ENCODE assay signal across 21 mouse cellular contexts in the genomic region with DNA sequence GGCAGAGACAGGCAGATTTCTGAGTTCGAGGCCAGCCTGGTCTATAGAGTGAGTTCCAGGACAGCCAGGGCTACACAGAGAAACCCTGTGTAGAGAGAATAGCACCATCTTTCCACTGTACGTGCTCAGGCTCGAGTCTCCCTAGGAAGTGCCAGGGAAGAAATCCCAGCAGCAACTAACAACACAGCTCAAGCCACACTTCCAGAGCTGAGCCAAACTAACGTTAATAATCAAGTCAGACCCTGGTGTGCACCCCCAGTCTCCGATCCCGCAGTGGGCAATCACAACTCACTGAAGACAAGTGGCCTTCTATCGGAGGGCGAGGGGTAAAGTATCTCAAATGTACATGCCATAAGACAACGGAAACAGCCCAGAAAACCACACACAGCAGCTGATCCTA. TPM values are rescaled to one million over a fixed set of nuclear protein-coding genes. Genes with fewer than 3 reads are reported as not detected.
DNase-seq lines count a peak whose midpoint lies in the region; ATAC-seq and TF ChIP-seq lines count a peak whose summit lies in the region.
"Had no signal": no experiment of that assay in that cellular context is flagged by ENCODE, and none has a peak within 500 bp of the region (broad histone marks: within the 10 kb centered on the region; RNA-seq: fewer than 3 reads in every experiment).

No protein-coding gene starts in this region.

- no peak for DNase-seq in embryonic facial prominence, embryonic 10.5 days (ENCODE audit: low spot score)
- no peak for DNase-seq in gastrocnemius, adult 2 months
- DNase-seq in gastrocnemius, adult 18-20 months (ENCODE audit: low spot score): no peak
- peak; percentile 23 for DNase-seq in limb, embryonic 10.5 days (ENCODE audit: low spot score)
- no peak for DNase-seq in liver, embryonic 11.5 days (ENCODE audit: low spot score)
- DNase-seq: adrenal gland, adult 2 months; adrenal gland, postnatal 10 days; cerebellum, adult 11 months; cerebellum, adult 18-20 months; cerebellum, adult 8-10 months; cerebellum, adult 9-11 months; cerebellum, postnatal 14 days; cerebellum, postnatal 36 days; embryo, embryonic 11 days had no signal

- no peaks in the 10 kb centered on the region for H3K9me3 ChIP-seq in embryonic facial prominence, embryonic 13.5 days
- no peaks in the 10 kb centered on the region for H3K9me3 ChIP-seq in embryonic facial prominence, embryonic 10.5 days
- no peaks in the 10 kb centered on the region for H3K9me3 ChIP-seq in limb, embryonic 10.5 days (replicated peaks)
- H3K9me3 ChIP-seq in liver, embryonic 11.5 days (ENCODE audit: control insufficient read depth, low read length): no peaks in the 10 kb centered on the region
- H3K9me3 ChIP-seq: embryonic facial prominence, embryonic 12.5 days; embryonic facial prominence, embryonic 15.5 days; forebrain, embryonic 12.5 days had no signal

- peaks cover 5% of the 10 kb centered on the region for H3K36me3 ChIP-seq in embryonic facial prominence, embryonic 13.5 days
- peaks cover 4% of the 10 kb centered on the region for H3K36me3 ChIP-seq in embryonic facial prominence, embryonic 10.5 days (replicated peaks)
- H3K36me3 ChIP-seq in limb, embryonic 10.5 days: peaks cover under 1% of the 10 kb centered on the region; the same call in 1 of the 2 replicates
- peaks cover 4% of the 10 kb centered on the region; the same call in 1 of the 2 replicates for H3K36me3 ChIP-seq in liver, embryonic 11.5 days (ENCODE audit: control insufficient read depth, insufficient read depth, low read length)
- H3K36me3 ChIP-seq: forebrain, embryonic 12.5 days had no signal

- no peak overlapping the region for H3K27ac ChIP-seq in embryonic facial prominence, embryonic 13.5 days
- no peak overlapping the region for H3K27ac ChIP-seq in embryonic facial prominence, embryonic 10.5 days (replicated peaks)
- peak overlapping the region; percentile 28; the same call in 1 of the 2 replicates for H3K27ac ChIP-seq in gastrocnemius, adult 2 months
- H3K27ac ChIP-seq in limb, embryonic 10.5 days: no peak overlapping the region
- H3K27ac ChIP-seq in liver, embryonic 11.5 days (ENCODE audit: low read depth, low read length): no peak overlapping the region
- H3K27ac ChIP-seq: embryonic facial prominence, embryonic 12.5 days; embryonic facial prominence, embryonic 15.5 days; forebrain, embryonic 12.5 days had no signal

- no peak overlapping the region for H3K4me3 ChIP-seq in embryonic facial prominence, embryonic 13.5 days
- H3K4me3 ChIP-seq in embryonic facial prominence, embryonic 10.5 days: no peak overlapping the region
- H3K4me3 ChIP-seq in gastrocnemius, adult 2 months: no peak overlapping the region
- H3K4me3 ChIP-seq in limb, embryonic 10.5 days: no peak overlapping the region
- H3K4me3 ChIP-seq in liver, embryonic 11.5 days (ENCODE audit: low read depth, low read length): no peak overlapping the region
- H3K4me3 ChIP-seq: embryonic facial prominence, embryonic 12.5 days; embryonic facial prominence, embryonic 15.5 days; erythroblast, embryonic 14.5 days; forebrain, embryonic 12.5 days had no signal

- TF ChIP-seq CTCF in gastrocnemius, adult 2 months (IDR thresholded peaks at IDR 0.05): no peak

- intact Hi-C loops in gastrocnemius, adult 2 months (cut with DNase I): loop anchor here (10.0 kb wide), 1 partner anchor 155 kb away; no protein-coding TSS in a partner anchor

- WGBS in embryonic facial prominence, embryonic 13.5 days: 83% methylated on average over 9 of the region's 9 CpGs
- 93% methylated on average over 9 of the region's 9 CpGs for WGBS in embryonic facial prominence, embryonic 10.5 days
- 95% methylated on average over 9 of the region's 9 CpGs for WGBS in limb, embryonic 10.5 days
- 86% methylated on average over 9 of the region's 9 CpGs for WGBS in liver, embryonic 11.5 days

- ATAC-seq in embryonic facial prominence, embryonic 13.5 days (ENCODE audit: insufficient number of reproducible peaks, insufficient read depth, low FRiP score, low TSS enrichment, low read depth): no peak
- no peak for ATAC-seq in liver, embryonic 11.5 days (replicated peaks; ENCODE audit: low FRiP score)
- ATAC-seq: forebrain, embryonic 14.5 days; forebrain, embryonic 16.5 days had no signal

- no peak overlapping the region for H3K4me2 ChIP-seq in embryonic facial prominence, embryonic 13.5 days
- no peak overlapping the region for H3K4me2 ChIP-seq in liver, embryonic 11.5 days
- H3K4me2 ChIP-seq: embryonic facial prominence, embryonic 12.5 days; embryonic facial prominence, embryonic 15.5 days; forebrain, embryonic 12.5 days had no signal

- H3K4me1 ChIP-seq in embryonic facial prominence, embryonic 13.5 days: peaks cover 5% of the 10 kb centered on the region; the same call in 1 of the 2 replicates
- H3K4me1 ChIP-seq in embryonic facial prominence, embryonic 10.5 days: peaks cover 24% of the 10 kb centered on the region
- peaks cover 22% of the 10 kb centered on the region for H3K4me1 ChIP-seq in limb, embryonic 10.5 days
- H3K4me1 ChIP-seq in liver, embryonic 11.5 days (replicated peaks; ENCODE audit: control insufficient read depth, insufficient read depth, low read length): 0 out of 2 replicates have a peak, but pooled peaks cover 5% of the 10 kb centered on the region
- H3K4me1 ChIP-seq: forebrain, embryonic 12.5 days had no signal

- H3K27me3 ChIP-seq in embryonic facial prominence, embryonic 13.5 days: no peaks in the 10 kb centered on the region
- no peaks in the 10 kb centered on the region for H3K27me3 ChIP-seq in embryonic facial prominence, embryonic 10.5 days (replicated peaks; ENCODE audit: low read depth, poor library complexity, severe bottlenecking)
- H3K27me3 ChIP-seq in limb, embryonic 10.5 days (ENCODE audit: low read depth, poor library complexity, severe bottlenecking): no peaks in the 10 kb centered on the region
- H3K27me3 ChIP-seq in liver, embryonic 11.5 days (replicated peaks; ENCODE audit: control insufficient read depth, insufficient read depth, low read length): no peaks in the 10 kb centered on the region
- H3K27me3 ChIP-seq: embryonic facial prominence, embryonic 12.5 days; embryonic facial prominence, embryonic 15.5 days; forebrain, embryonic 12.5 days had no signal

- 0 out of 2 replicates have a peak overlapping the region, but pooled peaks have one; percentile 2 for H3K9ac ChIP-seq in embryonic facial prominence, embryonic 13.5 days
- H3K9ac ChIP-seq in liver, embryonic 11.5 days (ENCODE audit: low read depth, low read length): no peak overlapping the region
- H3K9ac ChIP-seq: embryonic facial prominence, embryonic 12.5 days; embryonic facial prominence, embryonic 15.5 days; forebrain, embryonic 12.5 days had no signal

RNA-seq across cellular contexts. Expression of a gene that starts 14.1 kb away (rescaled TPM):
- polyA plus RNA-seq in embryonic facial prominence, embryonic 13.5 days (2015; fragmentation: Nextera tagmentation; extraction: Ambion mirVana): 180 and 187 TPM in 2 replicates
- polyA plus RNA-seq in embryonic facial prominence, embryonic 10.5 days (2016; fragmentation: Nextera tagmentation; extraction: Ambion mirVana): 154 and 156 TPM in 2 replicates
- total RNA-seq in gastrocnemius, adult 2 months (2021): 100 to 1,000 TPM in 1 of 2 experiments, 10 to 100 TPM in 1; 92.2 to 109 TPM
- 100 to 1,000 TPM in 1 of 2 experiments, 10 to 100 TPM in 1; 95.5 to 103 TPM for total RNA-seq in gastrocnemius, adult 18-20 months (2021)
- 155 and 158 TPM in 2 replicates for polyA plus RNA-seq in limb, embryonic 10.5 days (2016; fragmentation: Nextera tagmentation; extraction: Ambion mirVana)
- 203 and 204 TPM in 2 replicates for polyA plus RNA-seq in liver, embryonic 11.5 days (2014; fragmentation: Nextera tagmentation; extraction: Ambion mirVana)

RNA-seq across cellular contexts. Expression of a gene that starts 32.6 kb away (rescaled TPM):
- 28.6 and 28.7 TPM in 2 replicates for polyA plus RNA-seq in embryonic facial prominence, embryonic 13.5 days (2015; fragmentation: Nextera tagmentation; extraction: Ambion mirVana)
- polyA plus RNA-seq in embryonic facial prominence, embryonic 10.5 days (2016; fragmentation: Nextera tagmentation; extraction: Ambion mirVana): 18.0 and 19.1 TPM in 2 replicates
- 10 to 100 TPM; 42.2 to 48.9 TPM for total RNA-seq in gastrocnemius, adult 2 months (2021)
- total RNA-seq in gastrocnemius, adult 18-20 months (2021): 10 to 100 TPM; 38.8 to 48.7 TPM
- 15.4 and 20.3 TPM in 2 replicates for polyA plus RNA-seq in limb, embryonic 10.5 days (2016; fragmentation: Nextera tagmentation; extraction: Ambion mirVana)
- 17.0 and 17.1 TPM in 2 replicates for polyA plus RNA-seq in liver, embryonic 11.5 days (2014; fragmentation: Nextera tagmentation; extraction: Ambion mirVana)

RNA-seq across cellular contexts. Expression of a gene that starts 58.7 kb away (rescaled TPM):
- 126 and 135 TPM in 2 replicates for polyA plus RNA-seq in embryonic facial prominence, embryonic 13.5 days (2015; fragmentation: Nextera tagmentation; extraction: Ambion mirVana)
- polyA plus RNA-seq in embryonic facial prominence, embryonic 10.5 days (2016; fragmentation: Nextera tagmentation; extraction: Ambion mirVana): 137 and 138 TPM in 2 replicates
- total RNA-seq in gastrocnemius, adult 2 months (2021): 10 to 100 TPM; 10.7 to 14.0 TPM
- 10 to 100 TPM; 11.1 to 12.7 TPM for total RNA-seq in gastrocnemius, adult 18-20 months (2021)
- polyA plus RNA-seq in limb, embryonic 10.5 days (2016; fragmentation: Nextera tagmentation; extraction: Ambion mirVana): 125 and 131 TPM in 2 replicates
- 104 and 110 TPM in 2 replicates for polyA plus RNA-seq in liver, embryonic 11.5 days (2014; fragmentation: Nextera tagmentation; extraction: Ambion mirVana)
